Mouse (Mus musculus) liver, adult 2 months (tissue): ENCODE results near the gene Spin1.

ENCODE experiments used
- CTCF ChIP-seq: fragments of 200-500 bp; IDR thresholded peaks from 2 replicates; pipeline ENCODE4 v1.5.1; 2011; ENCODE audit warnings: low read depth, low read length, control low read depth
- POLR2A ChIP-seq: fragments of 200-500 bp; IDR thresholded peaks from 2 replicates; pipeline ENCODE4 v1.6.1; 2011; ENCODE audit warnings: low read length, control low read depth; ENCODE audit not compliant: insufficient read depth; ENCODE audit errors: extremely low read depth

DNA sequence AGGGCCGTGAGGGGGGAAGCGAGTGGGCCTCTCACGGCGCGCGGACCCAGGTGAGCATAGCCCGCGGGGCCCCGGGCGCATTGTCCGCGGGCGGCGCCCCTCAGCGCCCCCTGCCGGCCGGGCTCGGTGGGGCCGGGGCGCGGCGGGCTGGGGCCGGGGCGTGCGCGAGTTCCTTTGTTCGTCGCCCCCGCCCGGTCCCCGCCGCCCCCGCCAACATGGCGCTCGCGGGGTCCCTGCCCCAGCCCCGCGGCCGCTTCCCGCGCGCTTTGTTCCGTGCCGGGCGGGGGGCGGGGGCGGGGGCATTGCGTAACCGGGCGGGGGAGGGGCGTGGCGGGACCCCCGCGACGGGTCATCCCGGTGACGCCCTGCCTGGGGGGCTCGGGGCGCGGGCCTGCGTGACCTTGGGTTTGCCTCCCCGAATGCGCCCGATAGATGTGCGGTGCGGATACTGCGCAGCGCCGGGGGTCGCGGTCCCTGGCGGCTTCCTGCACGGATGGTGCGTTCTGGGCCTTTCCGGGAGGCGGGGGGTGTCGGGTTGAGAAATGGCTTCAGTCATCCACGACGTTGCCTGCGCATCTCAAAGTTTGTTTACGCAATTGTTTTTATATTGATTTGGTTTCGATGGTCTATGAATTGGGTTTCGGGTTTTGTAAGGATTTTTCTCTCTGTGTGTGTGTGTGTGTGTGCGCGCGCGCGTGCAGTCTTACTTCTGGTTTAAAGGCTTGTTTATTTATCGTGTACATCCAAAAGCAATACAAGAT lies 516 bp downstream of the Spin1 start:
- TF ChIP-seq POLR2A (no peak), CTCF (peak; percentile 48)
